Mouse (Mus musculus): ENCODE measurements around the gene Add1.
"Not testable (repeated sequence)": the region's sequence is repeated elsewhere in the genome, so short reads cannot be mapped to it uniquely, and the experiment has no call there.

Gene Add1

DNA sequence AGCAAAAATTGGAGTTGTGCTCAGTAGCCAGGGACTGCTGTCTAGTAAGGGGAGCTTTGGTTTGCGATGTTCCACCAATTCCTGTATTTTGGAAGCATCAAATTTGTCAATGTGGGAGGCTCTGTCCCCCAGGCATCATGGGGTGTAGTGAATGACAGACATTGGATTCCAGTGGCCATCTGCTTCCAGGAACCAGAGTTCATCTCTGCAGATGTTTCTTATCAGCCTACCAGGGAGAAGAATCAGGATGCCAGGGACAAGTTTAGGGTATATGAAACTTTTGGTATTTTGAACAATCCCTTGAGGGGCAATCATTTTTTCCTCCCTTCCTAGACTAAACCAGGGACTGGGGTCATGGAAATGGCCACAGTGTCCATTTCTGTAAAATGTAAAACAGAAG is 9.6 kb upstream of the Add1 start:
- no peak for DNase-seq

DNA sequence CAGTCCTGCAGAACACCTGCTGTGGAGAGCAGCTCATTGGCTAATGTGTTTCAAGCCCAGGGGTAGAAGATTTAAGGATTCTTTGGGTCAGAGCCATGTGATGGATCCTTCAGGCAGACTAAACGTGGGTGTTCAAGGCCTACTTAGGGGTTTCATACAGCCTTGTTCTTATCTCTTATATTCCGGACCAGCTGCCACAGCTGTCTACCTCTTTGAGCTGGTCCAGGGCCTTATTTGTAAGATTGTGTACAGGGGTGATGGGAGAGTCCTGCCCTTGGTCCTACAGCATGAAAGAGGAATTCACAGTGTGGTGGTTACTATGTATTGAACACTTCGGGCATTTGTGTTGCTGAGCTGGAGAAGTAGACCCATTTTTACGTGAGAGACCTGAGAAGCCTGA is 9.2 kb upstream of the Add1 start:
- DNase-seq, result no peak

DNA sequence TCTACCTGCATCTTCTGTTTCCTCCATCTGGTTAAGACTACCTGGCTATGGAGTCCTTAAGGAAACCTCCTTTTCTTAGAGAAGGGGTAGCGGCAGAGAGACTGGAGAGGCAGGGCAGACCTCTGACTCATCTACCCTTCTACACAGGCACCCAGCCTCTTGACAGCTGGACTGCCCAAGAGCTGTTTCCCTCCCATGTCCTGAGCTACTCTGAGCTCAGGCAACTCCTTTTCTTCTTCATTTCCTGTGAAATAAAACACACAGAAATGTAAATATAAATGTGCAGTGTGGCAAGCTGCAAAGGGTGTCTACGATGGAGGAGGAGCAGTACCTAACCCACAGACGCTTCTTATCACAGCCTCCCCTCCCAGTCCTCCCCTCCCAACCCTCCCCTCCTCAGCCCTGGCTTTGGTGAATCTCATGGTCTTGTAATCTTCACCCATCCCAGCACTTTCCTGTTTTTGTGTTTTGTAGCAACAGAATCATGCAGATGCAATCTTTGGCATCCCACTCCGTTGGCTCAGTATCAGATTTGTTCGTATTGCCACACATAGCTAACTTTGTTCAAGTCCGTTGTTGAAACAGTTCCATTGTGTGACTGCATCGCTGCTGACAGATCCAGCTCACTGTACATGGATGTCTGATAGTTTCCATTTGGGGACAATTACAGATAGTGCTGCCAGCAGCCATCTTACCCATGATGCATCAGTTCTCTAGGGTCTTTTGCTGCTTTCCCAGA is 7.8 kb upstream of the Add1 start:
- no peak for DNase-seq

DNA sequence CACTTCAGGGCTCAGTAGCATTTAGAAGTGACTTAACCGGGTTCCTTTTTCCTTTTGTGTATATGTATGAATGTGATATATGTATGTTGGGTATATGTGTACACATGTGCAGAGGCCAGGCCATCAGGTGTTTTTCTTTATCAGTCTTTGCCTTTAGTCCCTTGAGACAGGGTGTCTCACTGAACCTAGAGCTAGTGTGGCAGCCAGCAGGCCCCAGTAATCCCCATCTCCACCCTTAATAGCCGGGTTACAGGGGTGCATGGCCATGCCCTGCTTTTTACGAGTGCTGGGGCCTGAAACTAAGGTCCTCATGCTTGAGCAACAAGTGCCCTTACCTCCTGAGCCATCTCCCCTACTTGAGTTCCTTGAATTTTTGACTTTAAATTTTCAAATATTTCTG is 1.9 kb upstream of the Add1 start:
- no peak for DNase-seq

GRCm38 (mm10) chr5:34572568-34572967 is 896 bp upstream of the Add1 start:
- DNase-seq, result not testable (repeated sequence)

DNA sequence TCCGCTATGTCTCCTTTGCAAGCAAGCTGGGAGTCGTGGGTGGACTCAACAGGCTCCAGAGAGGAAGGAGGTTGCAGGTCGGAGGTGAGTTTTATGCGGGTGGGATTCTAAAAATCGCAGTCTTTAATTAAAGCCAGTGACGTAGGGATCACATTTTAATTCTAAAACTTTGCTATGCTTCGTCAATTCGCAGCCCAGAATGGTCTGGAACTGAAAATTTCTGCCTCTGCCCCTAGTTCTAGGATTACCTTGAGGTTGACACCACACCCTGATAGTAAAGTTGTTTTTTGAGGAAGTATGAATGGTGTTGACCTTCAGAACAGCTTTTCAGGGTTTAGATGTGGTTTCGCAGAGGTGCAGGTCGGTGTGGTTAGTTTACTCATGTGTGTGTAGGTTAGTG is 1.3 kb downstream of the Add1 start:
- no peak for DNase-seq

DNA sequence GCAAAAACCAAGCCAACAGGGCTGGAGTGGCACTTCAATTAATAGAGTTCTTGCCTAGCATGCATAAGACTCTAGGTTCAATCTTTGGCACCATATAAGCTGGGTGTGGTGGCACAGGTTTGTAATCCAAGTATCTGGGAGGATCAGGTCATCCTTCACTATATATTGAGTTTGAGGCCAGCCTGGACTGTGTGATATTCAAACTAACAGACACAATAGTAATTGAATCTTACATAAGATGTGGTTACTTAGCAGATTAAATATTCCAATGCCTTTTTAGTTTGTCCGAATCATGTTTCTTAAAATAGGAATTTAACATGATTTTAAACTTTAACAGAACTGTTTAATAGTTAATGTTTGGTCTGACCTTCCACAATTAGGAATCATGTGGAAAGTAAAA is 2.8 kb downstream of the Add1 start:
- DNase-seq, result no peak

DNA sequence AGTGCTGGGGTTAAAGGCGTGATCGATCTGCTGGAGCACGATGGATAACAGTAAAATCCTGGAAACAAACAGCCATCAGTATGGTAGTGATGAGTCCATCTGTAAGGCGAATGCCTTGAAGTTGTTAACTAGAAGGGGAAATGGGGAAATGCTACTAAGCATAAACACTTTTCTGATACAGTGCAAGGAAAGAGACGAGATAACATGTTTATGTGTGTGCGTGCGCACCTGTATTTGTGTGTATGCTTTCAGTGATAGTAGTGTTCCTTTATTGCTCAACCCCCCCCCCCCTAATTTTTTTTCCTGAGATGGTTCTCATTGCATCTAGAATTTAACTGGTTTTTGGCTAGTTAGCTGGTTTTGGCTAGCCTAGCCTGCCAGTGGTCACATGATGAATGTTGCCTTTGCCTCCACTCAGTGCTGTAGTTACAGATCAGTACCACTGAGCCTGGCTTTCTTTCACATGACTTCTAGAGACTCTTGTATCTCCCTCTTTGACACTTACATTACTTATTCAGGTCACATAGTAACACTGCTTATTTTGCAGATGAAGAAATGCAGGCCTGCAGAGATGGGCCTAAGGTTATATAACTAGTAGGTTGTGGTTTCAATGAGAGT is 4.7 kb downstream of the Add1 start:
- DNase-seq, result no peak

- DNase-seq, result no peak
Observed at GRCm38 (mm10) chr5:34579377-34579776, 5.9 kb downstream of the Add1 start.

DNA sequence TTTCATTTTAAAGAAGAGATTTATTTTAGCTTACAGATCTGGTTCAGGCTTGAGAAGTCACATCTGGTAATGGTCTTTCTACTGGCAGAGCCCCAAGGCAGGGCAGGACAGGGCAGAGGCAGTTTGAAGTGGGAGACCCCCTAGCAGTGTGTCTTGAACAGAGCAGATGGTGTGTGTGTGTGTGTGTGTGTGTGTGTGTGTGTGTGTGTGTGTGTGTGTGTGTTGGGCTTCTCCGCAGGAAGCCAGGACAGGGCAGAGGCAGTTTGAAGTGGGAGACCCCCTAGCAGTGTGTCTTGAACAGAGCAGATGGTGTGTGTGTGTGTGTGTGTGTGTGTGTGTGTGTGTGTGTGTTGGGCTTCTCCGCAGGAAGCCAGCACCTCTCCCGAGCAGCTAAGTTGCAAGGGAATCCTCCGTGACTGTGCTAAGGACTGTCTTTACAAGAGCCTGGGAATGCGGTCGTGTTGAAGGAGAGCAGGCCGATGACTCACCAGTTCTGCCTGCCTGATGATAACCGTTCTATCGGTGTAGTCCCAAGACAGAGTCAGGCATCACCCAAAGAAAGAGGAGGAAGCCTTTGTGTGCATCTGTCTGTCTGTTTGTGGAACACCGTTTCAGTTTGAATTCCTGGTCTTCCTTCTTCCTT is 8.3 kb downstream of the Add1 start:
- peak; percentile 52 for DNase-seq

- DNase-seq, result no peak
Observed at GRCm38 (mm10) chr5:34582314-34582675, 8.8 kb downstream of the Add1 start.

DNA sequence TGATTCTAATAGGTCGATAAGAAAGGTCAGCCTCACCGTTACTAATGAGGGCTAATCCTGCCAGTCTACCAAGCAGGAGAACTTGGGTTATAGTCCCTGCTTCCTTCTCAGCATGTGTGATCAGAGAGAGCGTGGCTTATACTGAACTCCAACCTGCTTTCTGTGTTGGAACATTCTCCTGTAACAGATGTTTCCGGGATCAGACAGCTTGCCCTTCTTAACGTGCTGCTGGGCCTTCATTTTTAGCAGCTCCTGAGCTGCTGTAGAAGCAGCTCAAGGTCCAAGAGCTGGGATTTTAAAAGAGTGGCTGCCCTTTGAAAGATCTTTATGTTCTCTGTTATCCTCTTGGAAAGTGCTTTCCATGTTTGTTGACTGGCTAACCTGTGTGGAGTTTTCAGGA is 11.8 kb downstream of the Add1 start:
- DNase-seq, result no peak

GRCm38 (mm10) chr5:34587881-34588280 is 14.4 kb downstream of the Add1 start:
- no peak for DNase-seq

- DNase-seq, result no peak
Observed at GRCm38 (mm10) chr5:34590059-34590458, 16.6 kb downstream of the Add1 start.

DNA sequence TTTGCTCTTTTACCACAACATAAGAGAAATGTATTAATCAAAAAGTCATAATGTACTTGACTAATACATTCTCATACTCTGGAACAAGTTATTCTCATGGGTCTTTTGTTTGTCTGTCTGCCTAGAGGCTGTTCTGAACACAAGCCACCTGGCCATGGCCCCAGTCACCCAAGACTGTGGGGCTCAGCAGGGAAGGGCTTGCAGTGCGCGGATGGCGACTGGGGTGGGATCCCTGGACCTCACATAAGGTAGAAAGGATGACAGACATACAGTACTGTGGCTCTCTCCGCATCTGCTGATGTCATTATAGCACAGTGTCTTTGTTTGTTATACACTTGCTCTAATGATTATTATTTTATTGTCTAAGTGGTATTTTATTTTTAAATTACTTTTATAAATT is 17.2 kb downstream of the Add1 start:
- no peak for DNase-seq

GRCm38 (mm10) chr5:34591388-34592004 is 18.0 kb downstream of the Add1 start:
- no peak for DNase-seq

DNA sequence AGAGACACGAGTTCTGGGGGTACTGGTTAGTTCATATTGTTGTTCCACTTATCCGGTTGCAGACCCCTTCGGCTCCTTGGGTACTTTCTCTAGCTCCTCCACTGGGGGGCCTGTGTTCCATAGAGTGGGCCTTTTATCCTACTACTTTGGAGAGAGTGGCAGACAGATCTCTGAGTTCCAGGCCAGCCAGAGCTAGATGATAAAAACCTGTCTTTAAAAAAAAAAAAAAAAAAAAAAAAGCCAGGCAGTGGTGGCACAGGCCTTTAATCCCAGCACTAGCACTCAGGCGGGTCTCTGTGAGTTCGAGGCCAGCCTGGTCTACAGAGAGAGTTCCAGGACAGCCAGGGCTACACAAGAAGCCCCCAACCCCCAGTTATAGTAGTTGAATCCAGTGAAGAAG is 18.8 kb downstream of the Add1 start:
- not testable (repeated sequence) for DNase-seq

DNA sequence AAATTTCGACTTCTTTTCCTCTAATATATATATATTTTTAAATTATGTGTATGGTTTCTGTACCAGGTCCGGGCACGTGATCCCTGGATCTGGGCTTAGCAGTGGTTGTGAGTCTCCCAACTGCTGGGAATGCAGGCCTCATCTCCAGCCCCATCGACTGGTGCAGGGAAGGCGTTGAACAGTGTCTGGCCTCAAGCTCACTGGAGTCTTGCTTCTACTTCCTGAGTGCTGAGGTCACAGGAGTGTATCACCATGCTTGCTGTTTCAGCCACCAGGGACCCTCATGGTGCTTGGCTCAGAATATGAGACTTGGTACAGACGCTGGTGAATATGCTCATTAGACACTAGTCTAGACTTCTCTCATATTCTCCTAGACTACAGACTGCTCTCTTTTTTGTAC is 19.2 kb downstream of the Add1 start:
- no peak for DNase-seq

DNA sequence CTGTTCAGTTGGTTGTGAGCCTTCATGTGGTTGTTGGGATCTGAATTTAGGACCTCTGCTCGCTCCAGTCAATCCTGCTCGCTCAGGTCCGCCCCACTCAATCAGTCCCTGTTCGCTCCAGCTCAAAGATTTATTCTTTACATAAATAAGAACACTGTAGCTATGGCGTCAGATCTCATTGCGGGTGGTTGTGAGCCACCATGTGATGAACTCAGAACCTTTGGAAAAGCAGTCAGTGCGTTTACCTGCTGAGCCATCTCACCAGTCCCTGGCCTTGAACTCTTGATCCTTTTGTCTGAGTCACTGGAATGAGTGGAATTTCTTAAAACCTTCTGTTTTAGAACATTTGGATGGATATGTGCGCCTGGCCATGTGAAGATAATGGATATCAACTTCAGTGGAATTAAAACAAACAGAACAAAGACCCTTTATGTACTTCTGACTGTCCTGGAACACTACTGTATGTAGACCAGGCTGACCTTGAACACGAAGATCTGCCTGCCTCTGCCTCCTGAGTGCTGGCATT is 19.8 kb downstream of the Add1 start:
- DNase-seq, result no peak

DNA sequence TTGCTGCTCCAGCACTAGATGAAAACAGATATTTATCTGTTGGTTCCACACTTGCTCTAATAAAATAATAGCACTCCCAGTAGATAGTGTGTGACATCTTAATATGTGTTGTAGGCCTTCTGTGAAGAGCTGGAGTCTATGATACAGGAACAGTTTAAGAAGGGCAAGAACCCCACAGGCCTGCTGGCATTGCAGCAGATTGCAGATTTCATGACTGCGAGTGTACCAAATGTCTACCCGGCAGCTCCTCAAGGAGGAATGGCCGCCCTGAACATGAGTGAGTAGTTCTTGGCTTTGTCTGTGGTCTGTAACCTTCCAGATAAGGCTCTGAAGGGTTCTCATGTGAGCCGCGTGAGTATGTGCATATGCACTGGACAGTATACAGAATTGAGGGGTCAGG is 31.1 kb downstream of the Add1 start:
- no peak for DNase-seq

DNA sequence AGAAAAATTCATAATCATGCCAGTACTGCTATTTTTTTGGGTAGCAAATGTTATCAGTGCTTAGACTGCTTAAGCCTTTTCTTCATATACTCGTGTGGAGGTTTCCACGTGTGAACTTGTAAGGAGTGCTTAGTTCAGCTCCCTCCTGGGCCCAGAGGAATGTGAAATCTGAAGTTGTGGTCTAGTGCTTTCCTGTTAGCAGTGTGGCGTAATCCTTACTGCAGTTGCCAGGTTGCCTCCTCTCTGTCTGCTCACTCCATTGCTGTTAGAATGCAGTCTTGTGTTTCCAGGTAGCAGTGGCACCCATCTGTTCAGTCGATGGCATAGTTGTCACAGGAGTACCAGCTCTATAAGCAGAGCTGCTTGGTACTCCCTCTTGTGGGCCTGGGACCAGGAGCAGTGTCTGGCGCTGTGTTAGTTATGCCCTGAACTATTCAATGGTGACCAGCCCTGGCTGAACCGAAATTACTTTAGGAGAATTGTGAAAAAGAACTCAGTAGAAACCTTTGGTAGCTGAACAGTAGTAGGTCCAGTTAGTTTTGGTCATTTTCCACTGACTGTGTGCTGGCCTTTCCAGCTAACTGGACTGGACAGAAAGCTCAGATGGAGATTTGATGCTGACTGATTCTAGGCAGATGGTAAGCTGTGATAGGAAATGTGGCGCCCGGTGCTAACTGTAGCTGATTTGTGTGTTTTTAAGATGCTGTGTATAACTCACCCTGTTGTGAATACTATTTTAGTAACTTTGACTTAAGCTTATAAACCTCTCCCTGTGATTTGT is 33.8 kb downstream of the Add1 start:
- DNase-seq, result peak; percentile 66

- DNase-seq, result peak; percentile 53
Observed at GRCm38 (mm10) chr5:34608226-34608625, 34.8 kb downstream of the Add1 start.

DNA sequence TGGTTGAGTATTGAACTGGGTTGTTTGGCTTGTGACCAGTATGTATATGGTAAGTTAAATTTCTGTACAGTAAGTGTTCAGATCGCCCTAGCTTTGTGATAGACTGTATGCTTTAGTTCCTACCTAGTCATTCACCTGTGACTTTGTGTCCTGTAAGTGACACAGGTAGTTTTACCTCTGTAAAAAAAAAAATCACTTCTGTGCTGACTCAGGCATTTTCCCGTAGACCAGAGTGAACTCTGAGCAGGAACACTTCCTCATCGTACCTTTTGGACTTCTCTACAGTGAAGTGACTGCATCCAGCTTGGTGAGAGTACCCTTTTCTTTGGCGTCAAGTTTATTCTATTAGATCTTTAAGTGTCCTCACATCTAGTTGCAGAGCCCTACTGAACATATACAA is 36.5 kb downstream of the Add1 start:
- DNase-seq, result no peak

All from cerebellum, adult 9-10 months (tissue).